Mouse (Mus musculus): Measurements from ENCODE around the gene Kazn.

The Kazn gene

GRCm38 (mm10) chr4:142242164-142242563 is 3.0 kb upstream of the Kazn start:
- DNase-seq (ENCODE audit: low read depth) = no peak

- no peak for DNase-seq (ENCODE audit: low read depth)
Measured at GRCm38 (mm10) chr4:142240874-142241273, 1.7 kb upstream of the Kazn start.

DNA sequence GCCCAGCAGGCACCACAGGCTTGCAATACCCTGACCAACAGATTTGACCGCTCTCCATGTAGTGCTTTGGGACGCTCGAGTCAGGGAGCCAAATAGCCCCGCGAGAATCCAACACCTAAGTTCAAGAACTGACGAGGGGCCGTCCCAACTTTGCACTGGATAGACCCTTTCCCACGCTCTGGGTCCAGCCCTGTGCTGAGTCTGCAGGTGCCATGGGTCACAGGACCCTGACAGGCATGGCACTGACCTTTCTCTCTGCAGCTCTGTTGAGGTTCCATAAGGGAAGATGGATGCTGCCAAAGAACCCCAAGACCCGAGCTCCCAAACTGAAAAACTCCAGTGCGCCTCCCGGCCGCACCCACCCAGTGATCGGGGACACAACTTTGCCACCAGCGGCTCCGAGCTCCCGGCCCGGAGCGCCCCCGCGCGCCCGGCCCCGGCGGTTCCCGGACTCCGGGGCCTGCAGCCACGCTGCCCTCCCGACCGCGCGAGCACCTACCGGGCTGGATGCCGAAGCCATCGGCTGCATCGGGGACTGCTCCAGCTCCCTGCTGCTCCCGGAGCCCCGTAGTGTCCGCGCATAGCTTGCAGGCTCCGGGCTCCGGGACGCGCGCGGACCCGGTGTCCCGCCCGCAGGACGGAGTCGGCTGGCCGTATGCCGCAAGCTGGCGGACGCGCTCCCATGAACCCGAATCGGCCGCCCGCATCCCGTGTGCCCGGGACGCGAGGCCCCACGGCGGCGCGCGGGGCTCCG is 538 bp downstream of the Kazn start:
- DNase-seq (ENCODE audit: low read depth) = no peak

GRCm38 (mm10) chr4:142238041-142238440 is 1.2 kb downstream of the Kazn start:
- no peak for DNase-seq (ENCODE audit: low read depth)

DNA sequence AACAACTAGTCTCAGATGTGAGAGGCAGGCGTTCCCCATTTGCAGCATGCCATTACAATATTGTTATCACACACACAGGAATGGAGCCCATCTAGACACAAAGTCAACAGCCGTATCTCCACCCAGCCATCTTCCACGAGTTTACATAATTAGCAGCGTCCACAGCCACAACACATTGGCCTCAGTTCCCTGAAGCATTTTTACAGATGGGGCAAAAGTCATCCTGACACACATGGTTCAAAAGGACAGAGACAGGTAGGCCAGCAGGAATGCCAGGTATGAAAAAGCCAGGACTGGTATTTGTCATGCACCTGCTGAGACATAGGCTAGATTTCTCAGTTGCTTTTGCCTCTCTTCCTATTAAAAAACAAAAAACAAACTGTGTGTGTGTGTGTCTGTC is 2.5 kb downstream of the Kazn start:
- DNase-seq (ENCODE audit: low read depth) = no peak

GRCm38 (mm10) chr4:142235426-142235825 is 3.8 kb downstream of the Kazn start:
- no peak for DNase-seq (ENCODE audit: low read depth)

DNA sequence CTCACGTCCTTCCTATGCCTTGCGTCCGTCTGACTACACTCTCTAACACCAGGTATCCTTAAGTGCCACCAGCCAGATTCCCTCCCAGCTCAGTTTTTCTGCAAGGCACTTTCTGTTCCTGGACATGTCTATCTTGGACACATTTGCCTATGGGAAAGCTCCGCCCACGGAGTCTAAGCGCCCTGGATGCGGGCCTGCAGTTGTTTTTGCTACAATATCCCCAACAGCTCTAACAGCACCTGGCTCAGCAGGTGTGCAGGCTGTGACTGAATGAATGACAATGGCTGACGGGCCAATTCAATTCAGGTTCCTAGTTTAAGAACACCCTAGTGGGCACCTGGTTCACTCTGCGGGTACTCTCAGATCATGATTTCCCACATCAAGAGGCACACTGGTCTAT is 4.4 kb downstream of the Kazn start:
- no peak for DNase-seq (ENCODE audit: low read depth)

- DNase-seq (ENCODE audit: low read depth) = no peak
Measured at GRCm38 (mm10) chr4:142228821-142229575, 10.2 kb downstream of the Kazn start.

GRCm38 (mm10) chr4:142223898-142224645 is 15.1 kb downstream of the Kazn start:
- no peak for DNase-seq (ENCODE audit: low read depth)

- DNase-seq (ENCODE audit: low read depth) = no peak
Measured at GRCm38 (mm10) chr4:142222385-142222784, 16.8 kb downstream of the Kazn start.

DNA sequence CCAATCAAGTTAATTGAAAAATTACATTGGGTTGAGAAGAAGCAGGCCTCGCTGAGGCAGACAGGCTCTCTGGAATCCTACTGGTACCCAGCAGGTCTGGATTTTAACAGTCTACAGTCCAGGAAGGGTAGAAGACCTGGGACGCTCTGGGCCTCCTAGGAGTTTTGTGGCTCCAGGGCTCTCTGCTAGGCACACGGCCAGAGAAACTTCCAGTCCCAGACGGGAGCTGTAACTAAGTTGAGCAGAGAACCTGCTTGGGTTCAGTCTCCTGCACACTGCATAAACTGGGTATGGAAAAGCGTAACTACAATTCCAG is 17.5 kb downstream of the Kazn start:
- DNase-seq (ENCODE audit: low read depth) = no peak

- no peak for DNase-seq (ENCODE audit: low read depth)
Measured at GRCm38 (mm10) chr4:142221025-142221756, 18.0 kb downstream of the Kazn start.

GRCm38 (mm10) chr4:142218997-142219396 is 20.2 kb downstream of the Kazn start:
- DNase-seq (ENCODE audit: low read depth) = no peak

- no peak for DNase-seq (ENCODE audit: low read depth)
Measured at GRCm38 (mm10) chr4:142217048-142217447, 22.2 kb downstream of the Kazn start.

DNA sequence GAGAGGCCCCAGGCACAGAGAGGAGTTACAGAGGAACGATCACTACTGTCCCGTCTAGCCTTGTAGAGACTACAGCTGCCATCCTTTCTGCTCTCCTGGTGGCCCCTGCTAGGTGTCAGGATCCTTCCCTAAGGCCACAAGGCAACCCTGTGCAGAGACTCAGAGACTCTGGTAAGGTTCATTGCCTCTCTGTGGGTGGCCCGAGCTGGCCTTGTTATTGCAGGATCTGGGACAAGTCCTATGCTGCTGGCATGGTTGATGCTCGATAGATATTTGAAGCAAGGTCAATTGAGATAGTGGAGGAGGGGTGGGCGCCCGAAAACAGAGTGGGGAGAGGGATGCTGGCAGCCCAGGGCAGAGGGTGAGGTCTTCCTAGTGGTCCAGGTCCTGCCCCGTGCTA is 23.4 kb downstream of the Kazn start:
- DNase-seq (ENCODE audit: low read depth) = no peak

- no peak for DNase-seq (ENCODE audit: low read depth)
Measured at GRCm38 (mm10) chr4:142214532-142214931, 24.7 kb downstream of the Kazn start.

DNA sequence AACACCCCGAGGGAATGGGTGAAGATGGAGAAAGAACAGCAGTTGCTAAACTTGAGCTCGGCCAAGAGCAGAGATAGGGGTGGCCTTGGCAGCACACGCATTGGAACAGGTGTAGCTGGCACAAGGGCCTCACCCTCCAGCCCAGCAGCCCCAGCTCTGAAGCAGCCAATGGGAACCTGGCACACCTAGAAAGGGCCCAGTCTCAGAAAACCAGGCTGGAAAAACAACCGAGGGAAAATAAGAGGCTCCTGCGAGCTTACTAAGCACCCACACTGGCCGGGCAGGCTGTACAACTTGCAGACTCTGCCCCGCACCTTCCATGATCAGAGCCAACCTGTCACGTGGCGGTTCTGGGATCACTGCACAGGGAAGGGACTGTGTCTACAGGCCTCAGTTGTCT is 26.8 kb downstream of the Kazn start:
- DNase-seq (ENCODE audit: low read depth) = no peak

GRCm38 (mm10) chr4:142209884-142210283 is 29.3 kb downstream of the Kazn start:
- DNase-seq (ENCODE audit: low read depth) = no peak

DNA sequence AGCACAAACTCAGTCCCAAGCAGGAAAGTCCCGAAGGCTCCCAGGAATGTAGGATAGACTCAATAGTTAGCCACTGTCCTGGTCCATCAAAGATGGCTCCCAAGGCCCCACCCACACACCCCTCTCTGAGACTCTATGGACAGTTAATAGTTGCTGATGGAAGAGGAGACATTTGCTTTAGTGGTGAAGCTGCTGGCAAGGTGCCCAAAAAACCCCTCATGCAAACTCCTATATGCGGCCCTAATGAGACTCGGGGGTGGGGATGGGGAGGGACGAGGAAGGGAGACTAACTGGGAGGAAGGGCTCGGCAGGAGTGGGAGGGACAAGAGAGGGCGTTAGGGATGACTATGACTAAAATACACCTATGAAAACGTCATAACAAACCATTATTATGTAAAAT is 29.7 kb downstream of the Kazn start:
- no peak for DNase-seq (ENCODE audit: low read depth)

DNA sequence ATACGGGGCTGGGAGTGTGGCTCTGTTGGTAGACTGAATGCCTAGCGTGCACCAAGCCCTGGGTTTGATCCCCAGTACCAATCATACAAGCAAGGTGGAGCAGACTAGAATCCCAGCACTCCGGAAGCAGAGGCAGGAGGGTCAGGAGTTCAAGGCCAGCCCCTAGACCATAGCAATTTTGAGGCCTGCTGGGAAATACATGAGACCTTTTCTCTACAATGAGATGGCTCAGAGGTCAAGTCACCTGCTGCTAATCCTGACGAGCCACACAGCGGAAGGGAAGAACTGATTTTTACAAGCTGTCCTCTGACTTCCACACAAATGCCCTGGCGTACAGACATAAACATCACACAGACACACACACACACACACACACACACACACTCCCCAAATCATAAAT is 33.5 kb downstream of the Kazn start:
- DNase-seq (ENCODE audit: low read depth) = no peak

DNA sequence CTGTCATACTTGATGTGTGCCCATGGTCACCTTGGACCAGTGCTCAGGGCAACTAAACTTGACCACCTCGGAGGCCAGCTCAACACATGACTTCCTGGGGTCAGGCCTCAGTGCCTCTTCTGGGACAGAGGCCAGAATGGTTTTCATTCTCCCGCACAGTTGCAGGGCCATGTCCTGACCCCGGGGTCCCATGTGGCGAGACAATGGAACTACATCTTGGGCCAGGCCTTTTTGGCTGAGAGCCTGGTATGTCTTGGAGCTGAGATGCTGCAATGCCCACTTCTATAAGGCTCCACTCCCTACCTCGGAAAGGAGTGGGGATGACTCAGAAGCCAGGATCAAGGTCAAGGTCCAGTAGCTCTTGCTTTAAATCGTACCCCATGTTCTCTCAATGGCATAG is 42.6 kb downstream of the Kazn start:
- DNase-seq (ENCODE audit: low read depth) = no peak

GRCm38 (mm10) chr4:142193780-142194179 is 45.4 kb downstream of the Kazn start:
- DNase-seq (ENCODE audit: low read depth) = no peak

Data from naive thymus-derived CD4-positive, alpha-beta T cell, adult 2 months (primary cell).